Mouse (Mus musculus): ENCODE results near the gene Ifrd2.

DNA sequence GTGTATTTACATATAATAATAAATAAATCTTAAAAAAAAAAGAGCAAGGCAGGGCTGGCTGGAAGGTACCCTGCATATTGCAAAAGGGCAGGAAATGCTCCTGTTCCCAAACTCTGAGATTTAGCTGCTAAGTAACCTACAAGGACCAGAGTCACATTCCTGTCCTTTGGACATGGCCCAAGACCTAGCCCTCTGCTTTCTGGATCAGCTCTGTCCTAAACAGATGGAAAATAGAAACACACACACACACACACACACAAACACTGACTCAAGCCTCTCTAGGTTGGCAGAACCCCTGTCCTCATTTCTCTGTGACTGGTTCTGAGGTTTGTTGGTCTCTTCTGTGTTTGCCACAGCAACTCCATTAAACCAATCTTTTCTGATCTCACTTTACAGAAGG is 33.5 kb downstream of the Ifrd2 start:
- TF ChIP-seq CTCF (IDR thresholded peaks at IDR 0.05; ENCODE audit: low read depth, low read length) (no peak), POLR2A (IDR thresholded peaks at IDR 0.05; ENCODE audit: extremely low read depth, insufficient read depth, low read length) (no peak)

Measured in liver, adult 2 months (tissue).